Mouse (Mus musculus): ENCODE results near the gene Llph.

Llph gene

DNA sequence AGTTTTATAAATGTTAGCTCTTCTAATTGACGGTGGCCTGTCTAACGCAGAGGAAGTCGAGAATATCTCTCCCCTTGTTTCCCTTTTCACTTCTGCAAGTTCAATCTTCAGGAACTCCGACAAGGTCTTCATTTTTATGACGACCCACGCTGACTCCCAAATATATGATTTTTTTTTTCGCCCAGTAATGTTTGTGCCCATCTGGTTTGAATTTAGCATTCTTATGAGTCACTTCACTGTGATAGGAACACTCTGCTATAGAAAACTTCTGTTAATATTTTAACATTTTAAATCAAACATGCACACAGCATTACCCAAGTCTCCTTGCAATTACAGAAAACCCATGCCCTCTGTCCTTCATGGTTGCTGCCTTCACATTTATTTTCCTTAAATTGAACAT lies 46.5 kb downstream of the Llph start:
- DNase-seq (ENCODE audit: low read depth, low spot score) = no peak

DNA sequence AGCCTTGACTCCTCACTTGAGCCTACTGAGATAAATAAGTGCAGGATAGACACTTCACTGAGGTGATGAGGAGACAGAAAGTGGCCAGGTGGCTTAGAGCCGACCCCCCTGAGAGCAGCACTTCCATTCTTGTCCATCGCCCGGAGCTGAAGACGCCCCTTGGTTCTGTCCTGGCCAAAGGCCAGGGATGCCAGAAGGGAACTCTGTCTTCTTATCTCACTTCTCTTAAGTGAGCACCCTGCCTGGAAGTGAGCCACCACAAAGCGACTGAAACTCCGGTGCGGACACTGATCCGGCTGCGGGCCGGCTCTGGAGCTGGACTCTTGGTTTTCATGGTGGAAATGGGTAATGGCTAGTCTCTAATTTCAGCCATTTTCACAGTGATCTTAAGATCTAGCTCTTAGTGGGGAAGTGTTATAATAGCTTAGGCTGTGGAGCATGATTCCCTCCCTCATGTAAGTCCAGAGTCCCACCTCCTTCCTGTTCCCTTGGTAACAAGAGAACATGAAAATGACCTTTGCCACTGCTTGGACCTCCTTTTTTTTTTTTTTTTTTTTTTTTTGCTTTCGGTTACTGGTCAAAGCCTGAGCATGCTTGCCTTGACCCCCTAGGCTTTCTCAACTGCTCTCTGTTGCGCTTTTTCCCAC lies 52.7 kb downstream of the Llph start:
- DNase-seq (ENCODE audit: low read depth, low spot score) = no peak

- DNase-seq (ENCODE audit: low read depth, low spot score) = no peak
Measured at GRCm38 (mm10) chr10:120280375-120280774, 53.5 kb downstream of the Llph start.

DNA sequence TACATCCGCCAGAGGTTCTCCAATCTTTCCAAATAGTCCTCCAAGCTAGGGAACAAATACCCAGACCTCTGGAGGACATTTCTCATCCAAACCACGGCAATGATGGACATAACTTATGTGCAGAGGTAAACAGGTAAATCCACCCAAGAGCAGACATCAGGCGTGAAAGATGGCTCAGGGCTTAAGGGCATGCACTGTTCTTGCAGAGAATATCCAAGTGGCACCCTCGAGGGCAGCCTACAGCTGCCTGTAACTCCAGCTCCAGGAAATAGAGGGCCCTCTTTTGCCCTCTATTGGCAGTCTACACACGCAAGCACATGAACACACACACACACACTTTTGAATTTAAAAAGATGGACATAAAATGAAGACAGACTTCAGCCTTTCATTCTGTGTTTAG lies 54.8 kb downstream of the Llph start:
- DNase-seq (ENCODE audit: low read depth, low spot score) = no peak

Measured in R1 (cell line).